In the genomic region with DNA sequence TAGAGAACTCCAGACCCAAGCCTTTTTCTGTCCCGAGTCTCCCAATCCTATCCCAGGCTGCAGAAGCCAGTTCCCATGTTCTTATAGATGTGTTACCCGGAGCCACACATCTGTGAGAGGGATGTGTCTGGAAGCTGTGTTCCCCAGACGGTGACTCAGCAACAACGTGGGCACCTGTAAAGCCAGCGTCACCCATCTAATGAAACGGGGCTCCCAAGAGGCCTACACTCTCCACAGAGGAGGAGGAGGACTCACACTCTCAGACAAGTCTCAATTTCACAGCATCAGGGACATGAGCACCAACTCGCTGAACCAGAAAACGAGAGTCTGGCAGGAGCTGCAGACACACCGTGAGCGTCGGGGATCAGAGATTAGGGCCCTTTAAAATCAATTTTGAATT, we compare ENCODE assay signal across 24 mouse cellular contexts.
"Had no signal": no experiment of that assay in that cellular context is flagged by ENCODE, and none has a peak within 500 bp of the region (broad histone marks: within the 10 kb centered on the region; RNA-seq: fewer than 3 reads in every experiment).

No protein-coding gene starts in this region.

- H3K4me3 ChIP-seq: kidney, embryonic 15.5 days; left cerebral cortex, adult 2 months; limb, embryonic 13.5 days; liver, embryonic 12.5 days; liver, embryonic 15.5 days; lung, embryonic 15.5 days; megakaryocyte, embryonic 14.5 days; myocyte; neural tube, embryonic 13.5 days had no signal

- H3K9me3 ChIP-seq: kidney, embryonic 15.5 days; limb, embryonic 13.5 days; liver, embryonic 12.5 days; liver, embryonic 15.5 days; lung, embryonic 15.5 days; megakaryocyte, embryonic 14.5 days; neural tube, embryonic 13.5 days had no signal

- H3K4me1 ChIP-seq: liver, embryonic 12.5 days; liver, embryonic 15.5 days; lung, embryonic 15.5 days; megakaryocyte, embryonic 14.5 days had no signal

- H3K27me3 ChIP-seq: liver, embryonic 15.5 days; lung, embryonic 15.5 days had no signal

- H3K4me2 ChIP-seq: kidney, embryonic 15.5 days; limb, embryonic 13.5 days; liver, embryonic 12.5 days; liver, embryonic 15.5 days; lung, embryonic 15.5 days; midbrain, embryonic 11.5 days; neural tube, embryonic 13.5 days had no signal

- DNase-seq: kidney, adult 2 months; kidney, postnatal 10 days; kidney, postnatal 36 days; layer of hippocampus, postnatal 36 days; liver; lung, adult 18-20 months; lung, postnatal 10 days; lung, postnatal 36 days; right cerebral cortex, postnatal 4 days; thymus, adult 2 months; thymus, postnatal 14 days; thymus, postnatal 4 days had no signal

- H3K27ac ChIP-seq: kidney, embryonic 15.5 days; left cerebral cortex, adult 2 months; limb, embryonic 13.5 days; liver, embryonic 12.5 days; liver, embryonic 15.5 days; lung, embryonic 15.5 days; neural tube, embryonic 13.5 days; stomach, postnatal 0 days had no signal

- H3K9ac ChIP-seq: kidney, embryonic 15.5 days; limb, embryonic 13.5 days; liver, embryonic 12.5 days; liver, embryonic 15.5 days; lung, embryonic 15.5 days; neural tube, embryonic 13.5 days had no signal

- H3K36me3 ChIP-seq: kidney, embryonic 15.5 days; limb, embryonic 13.5 days; liver, embryonic 12.5 days; liver, embryonic 15.5 days; lung, embryonic 15.5 days; neural tube, embryonic 13.5 days had no signal

- ATAC-seq: intestine, embryonic 16.5 days; liver, embryonic 12.5 days had no signal
